Mouse (Mus musculus) natural killer cell, adult 2 months (primary cell): ENCODE results near the gene Ciao2b.
A peak's percentile ranks its signal among the peaks of the same experiment; 100 is the strongest.

Experiments used
- DNase-seq, 2 experiments: peaks; one replicate each; pipeline ENCODE4 v3.0.0; 2022; ENCODE audit warnings: low spot score in 2 of 2

Ciao2b gene

GRCm38 (mm10) chr8:104620765-104621164, 21.0 kb downstream of the Ciao2b start:
- no peak for DNase-seq

GRCm38 (mm10) chr8:104613119-104613518, 28.6 kb downstream of the Ciao2b start:
- no peak for DNase-seq

GRCm38 (mm10) chr8:104611613-104612012, 30.2 kb downstream of the Ciao2b start:
- no peak for DNase-seq

GRCm38 (mm10) chr8:104610185-104610766, 31.5 kb downstream of the Ciao2b start:
- no peak for DNase-seq

GRCm38 (mm10) chr8:104609222-104609621, 32.5 kb downstream of the Ciao2b start:
- no peak for DNase-seq

GRCm38 (mm10) chr8:104607944-104608343, 33.8 kb downstream of the Ciao2b start:
- DNase-seq = no peak

- no peak for DNase-seq
Observed at GRCm38 (mm10) chr8:104606329-104606728, 35.4 kb downstream of the Ciao2b start.

GRCm38 (mm10) chr8:104603245-104603593, 38.5 kb downstream of the Ciao2b start:
- no peak for DNase-seq

GRCm38 (mm10) chr8:104602468-104603244, 39.1 kb downstream of the Ciao2b start:
- peak; percentile 42 to 69 for DNase-seq

GRCm38 (mm10) chr8:104601941-104602371, 39.8 kb downstream of the Ciao2b start:
- DNase-seq = no peak

GRCm38 (mm10) chr8:104601386-104601785, 40.4 kb downstream of the Ciao2b start:
- no peak for DNase-seq

GRCm38 (mm10) chr8:104598496-104598895, 43.3 kb downstream of the Ciao2b start:
- DNase-seq = no peak

GRCm38 (mm10) chr8:104597656-104598055, 44.1 kb downstream of the Ciao2b start:
- DNase-seq = no peak

- DNase-seq = no peak
Observed at GRCm38 (mm10) chr8:104595773-104596536, 45.8 kb downstream of the Ciao2b start.

GRCm38 (mm10) chr8:104594611-104595362, 47.0 kb downstream of the Ciao2b start:
- no peak for DNase-seq

GRCm38 (mm10) chr8:104593536-104594325, 48.0 kb downstream of the Ciao2b start:
- no peak for DNase-seq

- DNase-seq = no peak
Observed at GRCm38 (mm10) chr8:104592566-104592965, 49.2 kb downstream of the Ciao2b start.

GRCm38 (mm10) chr8:104591856-104592255, 49.9 kb downstream of the Ciao2b start:
- no peak for DNase-seq

GRCm38 (mm10) chr8:104591133-104591834, 50.5 kb downstream of the Ciao2b start, which contains the start of gene Pdp2:
Gene Pdp2 (plus strand): TSS chr8:104591451.
- DNase-seq = peak; percentile 86 to 89

- no peak for DNase-seq
Observed at GRCm38 (mm10) chr8:104590284-104590683, 51.5 kb downstream of the Ciao2b start.
